Mouse (Mus musculus): ENCODE data around the gene Itga11.

DNA sequence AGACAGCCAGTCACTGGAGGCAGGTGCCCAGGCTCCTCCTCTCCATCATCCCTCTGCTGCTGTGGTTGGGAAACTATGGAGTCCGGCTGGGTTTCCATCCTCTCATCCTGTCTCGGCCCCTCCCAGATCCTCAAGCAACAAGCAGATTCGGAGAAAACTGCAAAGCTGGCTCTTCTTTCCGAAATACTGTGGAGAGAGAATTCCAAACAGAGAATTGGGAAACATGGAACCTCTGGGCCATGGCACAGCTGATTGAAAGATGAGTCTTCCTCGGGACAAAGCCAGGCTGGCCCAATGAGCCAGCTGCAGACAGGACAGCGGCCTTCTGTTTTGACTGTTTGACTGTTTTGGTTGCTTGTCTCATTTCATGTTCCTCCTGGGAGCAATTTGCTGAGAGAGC, 23.3 kb upstream of the Itga11 start:
- TF ChIP-seq CTCF (IDR thresholded peaks at IDR 0.05; ENCODE audit: low read depth, low read length) (no peak), POLR2A (IDR thresholded peaks at IDR 0.05; ENCODE audit: insufficient read depth, low read length) (no peak), EP300 (IDR thresholded peaks at IDR 0.05; ENCODE audit: insufficient read depth, low read depth, low read length) (no peak)
